Mouse (Mus musculus): ENCODE measurements around the gene Lrrc75a. TPM values are rescaled to one million over a fixed set of nuclear protein-coding genes. Genes with fewer than 3 reads are reported as not detected.
A peak's percentile ranks its signal among the peaks of the same experiment; 100 is the strongest.
"Not testable (repeated sequence)": the region's sequence is repeated elsewhere in the genome, so short reads cannot be mapped to it uniquely, and the experiment has no call there.

Lrrc75a gene
- 1 to 10 TPM; 1.8 to 2.6 (median 2.1) TPM for polyA plus RNA-seq (2017; shearing (Covaris generic))

DNA sequence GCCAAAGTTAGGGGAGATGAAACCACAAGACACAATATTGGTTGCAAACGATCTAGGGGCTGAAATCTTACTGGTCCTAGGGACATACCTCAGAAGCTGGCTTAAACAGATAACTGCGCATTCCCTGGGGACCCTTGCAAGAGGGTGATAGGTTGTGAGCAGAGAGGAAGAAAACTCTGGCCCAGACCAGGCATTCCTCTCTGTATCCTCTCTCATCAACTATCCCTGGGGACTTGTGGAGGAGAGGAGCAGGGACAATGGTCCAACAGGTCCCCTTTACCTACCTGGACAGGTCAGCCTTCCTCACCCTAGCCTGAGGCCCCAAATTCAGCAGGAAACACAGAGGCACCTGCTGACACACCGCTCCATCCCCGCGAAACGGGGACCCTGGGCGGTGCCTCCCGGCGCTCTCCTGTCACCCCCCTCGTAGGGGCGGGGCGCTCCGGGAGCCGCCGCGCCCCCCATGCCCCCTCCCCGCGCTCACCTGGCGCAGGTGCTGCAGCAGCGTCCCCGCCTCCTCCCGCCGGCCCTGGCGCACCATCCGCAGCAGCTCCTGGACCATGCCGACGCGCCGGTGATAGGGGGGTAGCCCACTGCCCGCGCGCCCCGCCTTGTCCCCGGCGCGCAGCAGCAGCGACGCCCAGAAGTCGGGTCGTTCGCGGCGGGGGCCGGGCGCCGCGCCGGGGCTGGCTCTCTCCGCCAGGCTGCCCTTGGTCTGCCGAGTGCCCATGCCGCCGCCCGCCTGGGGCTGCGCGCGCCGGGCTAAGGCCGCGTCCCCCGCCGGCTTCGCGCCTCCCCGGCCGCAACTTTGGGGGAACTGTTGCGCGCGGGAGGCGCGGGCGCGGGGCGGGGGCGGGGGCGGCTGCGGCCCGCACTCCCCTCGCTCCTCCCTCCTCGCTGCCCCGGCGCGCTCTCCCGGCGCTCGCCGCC, at the start of gene Lrrc75a:
Gene Lrrc75a (minus strand): TSS at position 863 of the 930 bp plus-strand sequence.
- peak; percentile 16 for ATAC-seq

GRCm38 (mm10) chr11:62695126-62695525, 46.8 kb upstream of the Lrrc75a start:
- no peak for ATAC-seq

GRCm38 (mm10) chr11:62693299-62694184, 45.2 kb upstream of the Lrrc75a start:
- peak; percentile 89 for ATAC-seq

DNA sequence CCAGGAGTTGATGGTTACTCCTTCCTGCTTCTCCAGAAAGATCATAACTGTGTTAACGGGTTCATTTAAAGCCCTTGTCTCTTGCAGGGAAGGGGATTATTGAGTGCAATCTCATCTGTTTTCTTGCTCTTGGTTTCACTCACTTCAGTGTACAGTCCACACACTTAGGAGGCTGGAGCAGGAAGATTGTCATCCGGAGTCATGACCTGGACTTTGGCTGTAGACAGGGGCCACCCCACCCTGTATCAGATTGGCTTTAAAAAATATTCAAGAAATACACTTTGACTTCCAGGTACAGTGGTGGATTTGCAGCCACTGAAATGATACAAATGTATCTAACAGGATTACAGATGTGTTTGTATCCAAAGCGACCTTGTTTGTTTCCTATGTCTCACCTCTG, 43.3 kb upstream of the Lrrc75a start:
- ATAC-seq: no peak

- no peak for ATAC-seq
Measured at GRCm38 (mm10) chr11:62679954-62680353, 31.6 kb upstream of the Lrrc75a start.

- peak; percentile 63 for ATAC-seq
Measured at GRCm38 (mm10) chr11:62678778-62679354, 30.5 kb upstream of the Lrrc75a start.

- no peak for ATAC-seq
Measured at GRCm38 (mm10) chr11:62676290-62676596, 27.9 kb upstream of the Lrrc75a start.

DNA sequence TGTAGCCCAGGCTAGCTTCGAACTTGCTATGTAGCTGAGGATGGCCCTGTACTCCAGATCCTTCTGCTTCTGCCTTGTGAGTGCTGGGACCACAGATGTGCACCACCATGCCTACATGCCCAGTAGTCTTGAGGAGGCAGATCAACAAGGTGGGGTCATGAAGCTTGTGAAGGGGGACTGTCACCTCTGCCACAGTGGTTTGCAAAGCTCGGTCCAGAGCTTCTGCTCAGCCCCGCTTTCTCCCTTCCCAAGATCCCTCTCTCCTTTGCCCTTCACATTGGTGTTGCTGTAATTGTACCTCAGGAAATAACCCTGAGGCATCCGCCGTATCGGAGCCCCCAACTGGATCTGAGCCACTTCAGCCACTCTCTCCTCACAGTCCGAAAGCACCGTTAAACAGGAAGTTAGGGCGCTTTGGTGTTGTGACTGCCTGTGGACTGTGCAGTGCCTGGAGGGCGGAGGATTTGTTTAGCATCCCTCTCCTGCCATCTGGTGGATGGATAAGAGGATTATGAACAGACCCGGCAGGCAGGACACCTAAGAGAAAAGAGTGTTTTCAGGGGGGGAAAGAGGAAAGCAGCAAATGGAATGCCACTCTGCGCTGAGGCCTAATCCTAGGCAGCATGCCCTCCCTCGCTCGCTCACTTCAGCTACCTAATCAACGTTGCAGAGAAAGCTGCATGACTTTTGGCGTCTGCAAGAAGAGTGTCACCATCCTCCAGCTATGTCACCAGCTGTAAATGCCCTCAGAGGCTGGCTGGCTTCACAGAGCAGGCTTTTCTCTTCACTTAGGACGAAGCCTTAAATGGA, 27.4 kb upstream of the Lrrc75a start:
- peak; percentile 68 for ATAC-seq

DNA sequence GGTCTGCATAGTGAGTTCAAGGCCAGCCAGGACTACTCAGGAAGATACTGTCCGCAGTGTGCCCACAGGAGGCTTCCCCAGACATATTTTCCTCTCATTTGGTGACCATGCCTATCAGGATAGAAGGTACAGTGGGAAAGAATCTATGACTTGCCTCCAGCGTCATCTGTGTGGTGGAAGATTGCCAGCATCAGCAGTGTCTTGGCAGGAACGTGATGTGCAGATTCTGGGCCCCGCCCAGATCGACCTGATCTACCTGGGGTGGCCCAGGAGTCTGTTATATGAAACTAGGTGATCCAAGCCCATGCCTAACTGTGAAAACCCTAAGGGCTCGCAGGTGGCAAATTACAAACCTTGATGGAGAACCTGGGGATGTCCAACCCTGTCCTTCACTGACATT, 21.7 kb upstream of the Lrrc75a start:
- no peak for ATAC-seq

DNA sequence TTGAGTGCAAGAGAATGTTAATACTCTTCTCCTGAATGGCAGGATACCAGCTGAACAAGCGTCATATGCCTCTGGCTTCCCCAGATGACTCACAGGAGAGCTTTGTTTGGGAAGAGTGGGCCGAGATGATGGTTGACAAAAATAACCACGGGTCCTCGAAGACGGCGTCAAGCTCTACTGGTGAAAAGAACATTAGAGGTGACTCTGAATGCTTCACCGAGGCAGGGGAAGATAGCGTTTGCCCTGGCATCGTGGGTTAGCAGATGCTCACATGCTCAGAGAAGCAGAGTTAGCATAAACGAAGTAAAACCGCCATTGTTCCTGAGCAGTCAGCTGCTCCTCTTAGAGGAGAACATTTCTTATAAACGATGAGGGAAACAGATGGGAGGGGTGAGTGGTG, 21.1 kb upstream of the Lrrc75a start:
- ATAC-seq: no peak

DNA sequence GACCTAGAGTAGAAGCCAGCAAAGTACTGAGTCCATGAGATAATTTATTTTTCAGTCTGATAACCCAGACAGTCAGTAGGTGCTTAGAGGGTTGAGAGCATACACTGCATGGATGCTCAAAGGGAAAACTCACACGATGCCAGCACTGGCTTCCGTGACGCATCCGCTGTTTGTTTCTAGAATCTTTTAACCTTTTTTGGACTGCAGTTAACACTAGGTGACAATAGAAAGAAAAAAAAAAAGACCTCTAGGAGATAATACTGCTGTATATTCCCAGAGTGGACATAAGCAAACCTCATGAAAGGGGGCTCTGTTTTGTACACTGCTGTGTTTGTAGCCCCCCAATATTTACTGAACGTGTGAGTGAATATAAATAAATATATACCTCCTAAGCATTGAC, 20.7 kb upstream of the Lrrc75a start:
- no peak for ATAC-seq

GRCm38 (mm10) chr11:62664250-62664649, 15.9 kb upstream of the Lrrc75a start:
- ATAC-seq: no peak

- ATAC-seq: no peak
Measured at GRCm38 (mm10) chr11:62660885-62661284, 12.6 kb upstream of the Lrrc75a start.

DNA sequence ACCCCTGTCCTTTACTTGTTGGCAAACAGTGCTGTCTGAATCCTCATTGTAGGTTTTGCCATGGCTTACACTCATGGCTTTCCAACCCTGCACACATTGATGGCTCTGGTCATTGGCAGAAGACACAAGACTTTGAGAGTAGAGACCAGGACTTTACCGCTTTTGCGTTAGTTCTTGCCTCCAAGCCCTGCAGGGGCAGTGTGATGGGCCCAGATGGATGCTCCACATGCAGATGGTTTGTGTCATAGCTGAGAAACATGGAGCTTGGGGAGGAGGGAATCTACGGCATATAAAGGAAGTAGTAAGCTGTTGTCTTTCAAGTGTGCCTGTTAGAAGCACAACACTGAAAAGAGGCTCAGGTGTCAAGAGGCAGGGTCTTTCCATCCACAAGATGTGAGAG, 3.8 kb upstream of the Lrrc75a start:
- no peak for ATAC-seq

DNA sequence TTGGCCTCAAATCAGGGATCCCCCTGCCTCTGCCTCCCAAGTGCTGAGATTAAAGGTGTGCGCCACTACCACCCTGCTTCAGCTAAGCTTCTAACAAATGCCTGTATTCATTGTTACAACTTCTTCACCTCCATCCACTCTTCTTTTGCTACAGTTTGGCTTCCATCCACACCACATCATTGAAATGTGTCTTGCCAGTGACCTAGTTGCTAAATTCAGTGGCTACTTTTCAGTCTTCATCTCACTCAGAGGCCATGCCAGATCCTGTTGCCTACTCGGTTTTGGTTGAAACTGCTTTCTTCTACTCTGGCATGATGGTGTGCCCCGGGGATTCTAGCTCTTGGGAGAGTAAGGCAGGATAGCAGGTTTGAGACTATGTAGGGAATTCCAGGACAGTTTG, 3.2 kb upstream of the Lrrc75a start:
- ATAC-seq: no peak

DNA sequence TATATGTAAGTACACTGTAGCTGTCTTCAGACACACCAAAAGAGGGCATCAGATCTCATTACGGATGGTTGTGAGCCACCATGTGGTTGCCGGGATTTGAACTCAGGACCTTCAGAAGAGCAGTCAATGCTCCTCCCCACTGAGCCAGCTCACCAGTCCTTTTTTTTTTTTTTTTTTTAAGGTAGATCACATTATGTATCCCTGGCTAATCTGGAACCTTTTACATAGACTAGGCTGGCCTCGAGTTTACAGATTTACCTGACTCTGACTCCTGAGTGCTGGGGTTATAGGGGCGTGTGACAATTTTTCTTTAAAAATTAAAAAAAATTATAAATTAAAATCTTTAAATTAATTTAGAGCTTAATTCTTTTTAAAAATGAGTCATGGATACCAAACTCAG, 1.5 kb upstream of the Lrrc75a start:
- not testable (repeated sequence) for ATAC-seq

- ATAC-seq: peak; percentile 90
Measured at GRCm38 (mm10) chr11:62648591-62649391, 468 bp upstream of the Lrrc75a start, which contains the start of gene Mmgt2. Gene Mmgt2 (plus strand): TSS chr11:62648664.

- no peak for ATAC-seq
Measured at GRCm38 (mm10) chr11:62646958-62647515, 1.3 kb downstream of the Lrrc75a start.

- no peak for ATAC-seq
Measured at GRCm38 (mm10) chr11:62646495-62646843, 1.9 kb downstream of the Lrrc75a start.

GRCm38 (mm10) chr11:62645732-62646494, 2.4 kb downstream of the Lrrc75a start:
- ATAC-seq: no peak

All from inflammation-experienced regulatory T-cells, adult 6 months (primary cell).